Mouse (Mus musculus) cerebellum, postnatal 25 days (tissue): Measurements from ENCODE around the gene Gab2.

Experiments used
- DNase-seq, 2 experiments: peaks; one replicate each; pipeline ENCODE4 v3.0.0; 2021; ENCODE audit warnings: mixed read lengths in 2 of 2

Gene Gab2

GRCm38 (mm10) chr7:97081242-97081958 lies at the start of gene Gab2:
TSS of gene Gab2 (plus strand) at chr7:97081586.
- DNase-seq, result peak; percentile 62 to 79

GRCm38 (mm10) chr7:97032412-97032811 lies 49.0 kb upstream of the Gab2 start:
- DNase-seq, result no peak

- no peak for DNase-seq
Measured at GRCm38 (mm10) chr7:97039641-97040040, 41.7 kb upstream of the Gab2 start.

GRCm38 (mm10) chr7:97041868-97042449 lies 39.4 kb upstream of the Gab2 start:
- DNase-seq, result no peak

GRCm38 (mm10) chr7:97042981-97043380 lies 38.4 kb upstream of the Gab2 start:
- no peak for DNase-seq

GRCm38 (mm10) chr7:97060966-97061365 lies 20.4 kb upstream of the Gab2 start:
- no peak for DNase-seq

GRCm38 (mm10) chr7:97071512-97071911 lies 9.9 kb upstream of the Gab2 start:
- no peak for DNase-seq

- DNase-seq, result no peak
Measured at GRCm38 (mm10) chr7:97072061-97072460, 9.3 kb upstream of the Gab2 start.

- no peak for DNase-seq
Measured at GRCm38 (mm10) chr7:97074974-97075373, 6.4 kb upstream of the Gab2 start.

- DNase-seq, result no peak
Measured at GRCm38 (mm10) chr7:97076977-97077376, 4.4 kb upstream of the Gab2 start.

- DNase-seq, result peak in 1 of 2 experiments; percentile 5
Measured at GRCm38 (mm10) chr7:97078685-97079084, 2.7 kb upstream of the Gab2 start.

GRCm38 (mm10) chr7:97079145-97079544 lies 2.2 kb upstream of the Gab2 start:
- DNase-seq, result peak; percentile 23 to 52

- DNase-seq, result no peak
Measured at GRCm38 (mm10) chr7:97079651-97080365, 1.6 kb upstream of the Gab2 start.

GRCm38 (mm10) chr7:97080621-97081241 lies 655 bp upstream of the Gab2 start:
- DNase-seq, result no peak

- no peak for DNase-seq
Measured at GRCm38 (mm10) chr7:97081959-97082218, 503 bp downstream of the Gab2 start.

- peak; percentile 23 to 31 for DNase-seq
Measured at GRCm38 (mm10) chr7:97082219-97083101, 1.1 kb downstream of the Gab2 start.

- no peak for DNase-seq
Measured at GRCm38 (mm10) chr7:97083579-97083978, 2.2 kb downstream of the Gab2 start.

- DNase-seq, result no peak
Measured at GRCm38 (mm10) chr7:97084181-97084580, 2.8 kb downstream of the Gab2 start.

- peak in 1 of 2 experiments; percentile 21 for DNase-seq
Measured at GRCm38 (mm10) chr7:97085291-97085690, 3.9 kb downstream of the Gab2 start.

GRCm38 (mm10) chr7:97094241-97094640 lies 12.9 kb downstream of the Gab2 start:
- DNase-seq, result no peak

GRCm38 (mm10) chr7:97108119-97108518 lies 26.7 kb downstream of the Gab2 start:
- DNase-seq, result no peak

GRCm38 (mm10) chr7:97128949-97129348 lies 47.6 kb downstream of the Gab2 start:
- no peak for DNase-seq

GRCm38 (mm10) chr7:97136453-97136852 lies 55.1 kb downstream of the Gab2 start:
- no peak for DNase-seq
